Mouse (Mus musculus): ENCODE results near the gene Nova2. TPM values are rescaled to one million over a fixed set of nuclear protein-coding genes. Genes with fewer than 3 reads are reported as not detected.

The Nova2 gene
- 15.2 and 15.9 TPM in 2 replicates for polyA plus RNA-seq (2015; fragmentation: Nextera tagmentation; extraction: Ambion mirVana)

GRCm38 (mm10) chr7:18925162-18925938, at the start of gene Nova2:
Gene Nova2, plus strand, starts transcription at chr7:18925888.
- no peaks in the 10 kb centered on the region for H3K27me3 ChIP-seq (replicated peaks)
- H3K36me3 ChIP-seq (replicated peaks) = no peaks in the 10 kb centered on the region
- H3K4me2 ChIP-seq = peak within 1 kb of the TSS; percentile 74
- under 1% methylated on average over 28 of the region's 45 CpGs for WGBS
- H3K27ac ChIP-seq = peak within 1 kb of the TSS; percentile 97
- peak within 1 kb of the TSS; percentile 100 for H3K9ac ChIP-seq
- no peaks in the 10 kb centered on the region for H3K9me3 ChIP-seq
- H3K4me1 ChIP-seq = peaks cover 78% of the 10 kb centered on the region
- peak within 1 kb of the TSS; percentile 75 for H3K4me3 ChIP-seq
- peak; percentile 83 for ATAC-seq (replicated peaks)

- Histone ChIP-seq H3K27me3 (replicated peaks) (no peaks in the 10 kb centered on the region), H3K36me3 (replicated peaks) (no peaks in the 10 kb centered on the region), H3K9ac (no peak overlapping the region), H3K9me3 (no peaks in the 10 kb centered on the region), H3K27ac (no peak overlapping the region), H3K4me2 (no peak overlapping the region), H3K4me1 (no peaks in the 10 kb centered on the region), H3K4me3 (no peak overlapping the region)
- WGBS = 80% methylated on average over 7 of the region's 7 CpGs
- ATAC-seq (replicated peaks) = no peak
Measured at GRCm38 (mm10) chr7:18878691-18879090, 47.0 kb upstream of the Nova2 start.

GRCm38 (mm10) chr7:18883991-18884744, 41.5 kb upstream of the Nova2 start:
- 68% methylated on average over 9 of the region's 9 CpGs for WGBS
- Histone ChIP-seq H3K36me3 (replicated peaks) (no peaks in the 10 kb centered on the region), H3K27me3 (replicated peaks) (no peaks in the 10 kb centered on the region), H3K9me3 (no peaks in the 10 kb centered on the region), H3K4me1 (no peaks in the 10 kb centered on the region), H3K9ac (no peak overlapping the region), H3K4me3 (no peak overlapping the region), H3K4me2 (no peak overlapping the region), H3K27ac (no peak overlapping the region)
- ATAC-seq (replicated peaks) = no peak

DNA sequence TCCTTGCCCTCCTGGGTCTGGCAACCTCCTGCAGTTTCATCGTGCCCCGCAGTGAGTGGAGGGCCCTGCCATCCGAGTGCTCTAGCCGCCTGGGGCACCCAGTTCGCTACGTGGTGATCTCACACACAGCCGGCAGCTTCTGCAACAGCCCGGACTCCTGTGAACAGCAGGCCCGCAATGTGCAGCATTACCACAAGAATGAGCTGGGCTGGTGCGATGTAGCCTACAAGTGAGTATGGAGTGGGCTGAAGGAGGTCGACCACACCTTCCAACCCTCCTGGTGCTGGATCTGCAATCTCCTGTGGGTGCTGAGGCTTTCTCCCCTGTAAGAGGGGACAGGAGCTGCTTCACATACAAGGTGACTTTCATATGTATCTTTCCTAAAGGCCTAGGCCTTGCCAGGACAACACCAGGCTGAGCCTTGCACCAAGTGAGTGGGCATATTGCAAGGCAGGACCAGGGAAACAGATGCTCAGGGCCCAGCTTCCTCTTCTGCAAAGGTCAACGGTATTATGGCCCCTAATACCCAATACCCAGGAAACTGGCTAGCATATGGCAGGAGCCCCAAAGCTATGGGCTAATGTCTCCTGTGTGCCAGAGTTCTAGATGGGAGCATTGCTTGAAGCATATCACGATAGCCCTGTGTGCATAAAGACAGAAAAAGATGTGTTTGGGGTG, 40.8 kb upstream of the Nova2 start:
- H3K27me3 ChIP-seq (replicated peaks) = no peaks in the 10 kb centered on the region
- ATAC-seq (replicated peaks) = no peak
- H3K9me3 ChIP-seq = no peaks in the 10 kb centered on the region
- no peak overlapping the region for H3K4me2 ChIP-seq
- no peaks in the 10 kb centered on the region for H3K4me1 ChIP-seq
- H3K4me3 ChIP-seq = no peak overlapping the region
- WGBS = 59% methylated on average over 13 of the region's 13 CpGs
- H3K9ac ChIP-seq = no peak overlapping the region
- no peak overlapping the region for H3K27ac ChIP-seq
- H3K36me3 ChIP-seq (replicated peaks) = no peaks in the 10 kb centered on the region

GRCm38 (mm10) chr7:18886963-18887362, 38.7 kb upstream of the Nova2 start:
- Histone ChIP-seq H3K27me3 (replicated peaks) (no peaks in the 10 kb centered on the region), H3K4me2 (no peak overlapping the region), H3K36me3 (replicated peaks) (no peaks in the 10 kb centered on the region), H3K4me3 (no peak overlapping the region), H3K9me3 (no peaks in the 10 kb centered on the region), H3K27ac (no peak overlapping the region), H3K9ac (no peak overlapping the region), H3K4me1 (0 out of 2 replicates have a peak, but pooled peaks cover 1% of the 10 kb centered on the region)
- no peak for ATAC-seq (replicated peaks)
- WGBS = 100% methylated on average over 1 of the region's 1 CpGs

- no peak overlapping the region for H3K4me2 ChIP-seq
- H3K27me3 ChIP-seq (replicated peaks) = no peaks in the 10 kb centered on the region
- H3K4me3 ChIP-seq = no peak overlapping the region
- ATAC-seq (replicated peaks) = no peak
- 92% methylated on average over 8 of the region's 8 CpGs for WGBS
- no peaks in the 10 kb centered on the region for H3K36me3 ChIP-seq (replicated peaks)
- no peak overlapping the region for H3K9ac ChIP-seq
- no peaks in the 10 kb centered on the region for H3K9me3 ChIP-seq
- H3K4me1 ChIP-seq = peaks cover 18% of the 10 kb centered on the region
- no peak overlapping the region for H3K27ac ChIP-seq
Measured at GRCm38 (mm10) chr7:18890848-18891247, 34.8 kb upstream of the Nova2 start.

- H3K27ac ChIP-seq = peak overlapping the region; percentile 60
- 18% methylated on average over 33 of the region's 33 CpGs for WGBS
- peak overlapping the region; percentile 47 for H3K9ac ChIP-seq
- no peaks in the 10 kb centered on the region for H3K27me3 ChIP-seq (replicated peaks)
- H3K36me3 ChIP-seq (replicated peaks) = no peaks in the 10 kb centered on the region
- peak overlapping the region; percentile 81 for H3K4me2 ChIP-seq
- H3K4me1 ChIP-seq = peaks cover 25% of the 10 kb centered on the region
- H3K4me3 ChIP-seq = peak overlapping the region; percentile 45
- no peaks in the 10 kb centered on the region for H3K9me3 ChIP-seq
- peak; percentile 62 for ATAC-seq (replicated peaks)
Measured at GRCm38 (mm10) chr7:18891872-18892599, 33.7 kb upstream of the Nova2 start.

DNA sequence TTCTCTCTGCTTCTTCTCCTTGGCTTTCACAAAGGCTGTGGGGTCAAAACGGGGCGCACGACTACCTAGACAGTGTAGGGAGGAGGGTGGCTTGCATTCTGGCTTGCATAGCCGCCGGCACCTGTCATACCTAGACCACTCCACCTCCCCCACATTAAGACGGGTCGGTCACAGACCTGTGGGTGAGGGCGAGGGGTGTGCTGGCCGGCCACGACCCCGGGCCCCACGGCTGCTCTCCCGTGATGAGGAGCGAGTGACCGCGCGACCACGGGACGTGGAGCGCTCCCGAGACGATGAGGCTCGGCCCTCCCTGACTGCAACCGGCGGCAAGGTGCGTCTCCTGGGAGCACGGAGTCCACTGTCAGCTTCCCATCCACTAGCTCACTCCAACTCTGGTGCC, 32.7 kb upstream of the Nova2 start:
- Histone ChIP-seq H3K27me3 (replicated peaks) (no peaks in the 10 kb centered on the region), H3K4me1 (peaks cover 25% of the 10 kb centered on the region), H3K27ac (no peak overlapping the region), H3K4me3 (peak overlapping the region; percentile 45), H3K9ac (peak overlapping the region; percentile 47), H3K9me3 (no peaks in the 10 kb centered on the region), H3K36me3 (replicated peaks) (no peaks in the 10 kb centered on the region), H3K4me2 (peak overlapping the region; percentile 81)
- ATAC-seq (replicated peaks) = peak; percentile 47
- WGBS = 27% methylated on average over 27 of the region's 27 CpGs

- WGBS = 2% methylated on average over 41 of the region's 41 CpGs
- Histone ChIP-seq H3K36me3 (replicated peaks) (no peaks in the 10 kb centered on the region), H3K9ac (peak overlapping the region; percentile 46), H3K4me1 (peaks cover 25% of the 10 kb centered on the region), H3K4me2 (peak overlapping the region; percentile 81), H3K4me3 (peak overlapping the region; percentile 45), H3K9me3 (no peaks in the 10 kb centered on the region), H3K27me3 (replicated peaks) (no peaks in the 10 kb centered on the region), H3K27ac (no peak overlapping the region)
- ATAC-seq (replicated peaks) = peak; percentile 12
Measured at GRCm38 (mm10) chr7:18893651-18894430, 31.8 kb upstream of the Nova2 start.

DNA sequence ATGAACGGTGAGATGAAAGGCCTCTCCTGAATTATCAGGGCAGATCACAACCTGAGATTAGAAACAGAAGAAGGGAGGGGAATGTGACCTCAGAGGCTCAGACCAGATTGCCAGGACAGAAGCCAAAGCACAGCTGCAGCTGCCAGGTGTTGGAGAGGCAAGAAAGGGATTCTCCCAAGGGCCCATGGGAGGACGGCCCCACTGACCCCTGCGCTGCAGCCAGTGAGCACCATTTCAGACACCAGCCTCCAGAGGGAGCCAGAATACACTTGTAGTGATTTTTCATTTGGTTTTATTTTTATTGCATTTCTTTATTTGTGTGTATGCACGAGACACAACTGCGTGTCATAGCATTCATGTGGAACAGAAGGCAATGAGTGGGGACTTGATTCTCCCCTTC, 29.2 kb upstream of the Nova2 start:
- Histone ChIP-seq H3K9me3 (no peaks in the 10 kb centered on the region), H3K36me3 (replicated peaks) (no peaks in the 10 kb centered on the region), H3K4me2 (no peak overlapping the region), H3K27ac (no peak overlapping the region; the same call in 1 of the 2 replicates), H3K4me3 (no peak overlapping the region), H3K4me1 (peaks cover 25% of the 10 kb centered on the region), H3K27me3 (replicated peaks) (no peaks in the 10 kb centered on the region), H3K9ac (no peak overlapping the region)
- ATAC-seq (replicated peaks) = no peak
- 23% methylated on average over 5 of the region's 5 CpGs for WGBS

GRCm38 (mm10) chr7:18900513-18900912, 25.2 kb upstream of the Nova2 start:
- no peaks in the 10 kb centered on the region for H3K36me3 ChIP-seq (replicated peaks)
- ATAC-seq (replicated peaks) = no peak
- 0 out of 2 replicates have a peak, but pooled peaks cover 7% of the 10 kb centered on the region for H3K4me1 ChIP-seq
- WGBS = 90% methylated on average over 2 of the region's 2 CpGs
- no peaks in the 10 kb centered on the region for H3K9me3 ChIP-seq
- H3K4me3 ChIP-seq = no peak overlapping the region
- H3K4me2 ChIP-seq = no peak overlapping the region
- H3K27me3 ChIP-seq (replicated peaks) = no peaks in the 10 kb centered on the region
- H3K9ac ChIP-seq = no peak overlapping the region
- no peak overlapping the region for H3K27ac ChIP-seq
